Mouse (Mus musculus) c-Kit-negative CD71-positive TER-119-positive erythroid progenitor cells, embryonic 14.5 days (primary cell): ENCODE data around the gene Adamts17.

Experiments used
- DNase-seq: peaks from one replicate; pipeline ENCODE4 v3.0.0-alpha.2; 2013; ENCODE audit warnings: low read depth, low spot score

The Adamts17 gene

DNA sequence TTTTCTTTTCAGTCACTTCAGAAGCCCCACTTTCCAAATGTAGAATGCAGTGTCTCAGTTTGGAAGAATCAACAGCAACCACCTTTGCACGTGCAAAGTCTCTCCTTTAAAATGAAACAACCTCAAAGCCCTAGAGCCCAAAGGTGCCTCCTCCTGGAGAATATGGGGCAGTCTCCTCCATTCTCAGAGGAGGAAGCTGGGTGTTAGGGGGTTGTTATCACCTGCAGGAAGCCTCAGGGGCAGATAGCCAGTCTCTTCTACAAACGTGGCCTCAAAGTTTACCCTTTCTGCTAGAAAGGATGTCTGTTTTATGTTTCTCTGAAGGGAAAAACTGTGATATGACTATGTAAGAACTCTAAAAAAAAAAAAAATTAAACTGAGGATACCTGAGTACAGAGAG is 129.7 kb downstream of the Adamts17 start:
- DNase-seq, result no peak

- DNase-seq, result no peak
Observed at GRCm38 (mm10) chr7:66970235-66970634, 130.7 kb downstream of the Adamts17 start.

DNA sequence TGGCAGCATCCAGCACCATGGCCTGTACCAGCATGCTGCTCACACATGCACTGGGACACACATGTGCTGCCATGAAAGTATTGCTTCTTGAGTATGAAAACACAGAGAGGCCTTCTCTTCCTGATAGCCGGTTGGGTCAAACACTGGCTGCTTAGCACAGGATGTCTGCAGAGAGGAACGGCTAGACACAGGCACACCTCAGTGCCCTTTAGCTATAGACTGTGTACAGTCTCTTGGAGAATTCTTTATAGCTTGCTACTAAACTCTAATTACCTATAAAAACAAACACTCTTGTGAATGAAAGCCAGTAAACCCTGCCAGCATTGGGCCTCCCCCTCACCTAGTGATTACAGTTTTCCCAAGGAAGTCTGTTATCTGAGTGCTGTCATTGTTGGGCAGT is 131.4 kb downstream of the Adamts17 start:
- no peak for DNase-seq

DNA sequence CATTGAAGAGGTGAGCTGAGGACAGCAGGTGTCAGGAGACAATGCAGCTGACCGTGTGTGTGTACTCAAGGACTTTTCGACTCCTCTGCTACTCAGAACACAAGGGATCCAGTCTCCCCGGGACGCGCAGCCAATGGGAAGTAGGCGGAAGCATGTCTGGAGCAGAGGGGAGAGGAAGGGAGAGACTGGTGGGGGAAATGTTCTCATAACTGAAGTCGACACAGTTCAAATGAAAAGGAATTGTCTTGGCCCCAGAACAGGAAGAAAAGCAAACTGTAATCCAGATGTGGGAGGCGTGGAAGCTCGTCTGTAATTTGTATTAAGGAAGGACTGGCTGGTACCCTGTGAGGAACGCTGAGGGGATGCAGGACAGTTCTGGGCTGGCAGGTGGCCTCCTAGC is 135.3 kb downstream of the Adamts17 start:
- DNase-seq, result no peak

DNA sequence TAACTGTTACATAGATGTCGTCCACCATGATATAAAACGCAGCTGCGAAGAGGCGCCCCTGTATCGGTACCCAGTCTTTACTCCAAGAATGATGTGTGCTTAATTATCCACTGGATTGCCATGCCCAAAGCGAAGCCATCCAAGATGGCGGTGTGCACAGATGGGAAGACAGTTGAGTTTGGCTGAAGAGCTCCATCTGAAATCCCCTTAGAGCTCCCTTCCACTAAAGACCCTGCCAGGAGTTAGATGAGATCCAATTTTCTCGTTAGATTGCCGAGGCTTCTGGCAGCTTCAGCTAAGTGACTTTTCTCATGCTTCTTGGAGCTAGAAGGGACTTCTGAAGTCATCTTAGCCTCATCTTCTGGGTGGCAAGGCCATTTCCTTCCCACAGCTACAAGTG is 136.8 kb downstream of the Adamts17 start:
- no peak for DNase-seq

GRCm38 (mm10) chr7:66981591-66981990 is 142.1 kb downstream of the Adamts17 start:
- no peak for DNase-seq

DNA sequence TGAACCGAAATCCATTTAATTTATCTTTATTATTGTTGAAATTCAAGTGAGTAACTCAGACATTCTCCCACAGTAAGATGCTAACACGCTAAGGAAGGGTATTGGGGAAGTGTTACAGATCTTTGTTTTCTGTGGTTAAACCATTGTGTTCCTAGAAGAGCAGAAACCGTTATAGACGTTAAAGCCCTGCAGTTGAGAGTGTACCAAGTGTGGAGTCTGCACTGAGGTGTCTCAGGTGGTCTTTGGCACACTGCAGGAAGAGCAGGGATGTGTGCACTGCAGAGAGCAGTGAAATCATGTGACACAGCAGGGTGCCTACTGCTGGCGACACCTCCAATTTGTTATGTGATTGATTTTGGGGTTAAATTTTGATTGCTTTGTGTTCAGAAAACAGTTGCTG is 142.5 kb downstream of the Adamts17 start:
- DNase-seq, result no peak

DNA sequence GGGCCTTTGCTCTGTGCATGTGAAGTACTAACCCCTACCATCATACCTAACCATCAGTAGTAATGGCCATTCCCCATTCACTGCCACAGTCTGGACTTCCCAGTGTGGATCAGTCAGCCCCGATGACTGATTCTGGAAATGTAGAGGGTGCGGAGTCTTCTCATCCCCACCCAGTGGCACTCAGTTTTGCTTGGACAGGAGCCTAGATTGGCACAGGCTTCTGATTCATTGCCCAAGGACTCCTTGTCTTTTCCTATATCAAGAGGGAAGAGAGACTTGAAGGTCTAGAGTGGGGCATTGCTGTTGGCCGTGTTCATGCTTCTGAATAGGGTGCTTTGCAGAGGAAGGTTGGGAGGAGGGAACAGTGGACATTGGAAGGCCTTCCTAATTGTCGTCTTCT is 148.1 kb downstream of the Adamts17 start:
- DNase-seq, result no peak

DNA sequence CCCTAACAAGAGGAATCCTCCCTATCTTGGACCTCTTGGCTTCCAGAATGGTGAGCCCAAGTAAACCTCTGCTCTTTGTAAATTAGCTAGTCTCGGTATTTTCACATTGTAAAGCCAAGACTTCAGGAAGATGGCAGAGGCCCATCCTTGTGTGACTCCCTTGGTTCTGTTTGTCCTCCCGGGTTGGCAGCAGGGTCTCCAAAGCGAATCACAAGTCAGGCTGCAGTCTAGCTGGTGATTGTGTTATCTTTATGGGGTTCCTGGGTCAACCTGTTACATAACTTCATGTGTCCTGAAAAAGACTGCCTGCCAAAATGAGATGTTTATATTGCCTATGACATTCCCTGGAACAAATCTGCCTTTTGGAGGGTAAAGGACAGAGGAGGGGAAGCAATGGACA is 148.9 kb downstream of the Adamts17 start:
- DNase-seq, result no peak

- DNase-seq, result no peak
Observed at GRCm38 (mm10) chr7:66989357-66990045, 150.0 kb downstream of the Adamts17 start.

DNA sequence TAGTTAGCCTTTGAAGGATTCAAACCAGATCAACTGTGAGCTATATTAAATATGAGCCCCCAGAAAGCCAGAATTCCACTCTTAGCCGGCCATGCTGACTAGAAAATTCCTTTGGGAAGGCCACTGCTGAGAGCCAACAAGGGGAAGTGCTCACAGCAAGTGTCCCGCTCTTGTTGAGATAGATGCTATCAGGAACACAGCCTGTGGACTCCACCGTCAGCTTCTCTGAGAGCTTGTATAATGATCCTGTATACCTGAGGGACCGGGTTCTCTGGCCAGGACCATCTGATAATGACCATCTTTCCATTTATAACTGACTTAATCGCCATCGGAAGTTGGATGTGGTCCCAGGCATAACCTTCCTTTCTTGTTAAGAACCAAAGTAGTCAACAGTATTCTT is 159.3 kb downstream of the Adamts17 start:
- no peak for DNase-seq

GRCm38 (mm10) chr7:67003648-67004047 is 164.1 kb downstream of the Adamts17 start:
- no peak for DNase-seq

DNA sequence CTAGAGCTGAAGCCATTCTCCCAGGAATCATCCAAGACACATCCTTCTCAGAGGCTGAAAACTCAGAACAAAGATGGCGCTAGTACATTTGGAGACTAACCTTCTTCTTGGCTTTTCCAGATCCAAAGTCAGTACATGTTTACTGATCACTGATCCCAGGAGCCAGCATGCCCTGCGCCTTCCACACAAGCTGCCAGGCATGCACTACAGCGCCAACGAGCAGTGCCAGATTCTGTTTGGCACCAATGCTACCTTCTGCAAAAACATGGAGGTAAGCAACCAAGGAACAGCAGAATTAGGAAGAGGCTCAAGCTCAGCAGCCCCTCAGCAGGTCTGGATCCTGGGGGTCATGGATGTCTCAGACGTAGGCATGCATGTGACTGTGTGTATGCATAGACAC is 164.7 kb downstream of the Adamts17 start:
- DNase-seq, result no peak

DNA sequence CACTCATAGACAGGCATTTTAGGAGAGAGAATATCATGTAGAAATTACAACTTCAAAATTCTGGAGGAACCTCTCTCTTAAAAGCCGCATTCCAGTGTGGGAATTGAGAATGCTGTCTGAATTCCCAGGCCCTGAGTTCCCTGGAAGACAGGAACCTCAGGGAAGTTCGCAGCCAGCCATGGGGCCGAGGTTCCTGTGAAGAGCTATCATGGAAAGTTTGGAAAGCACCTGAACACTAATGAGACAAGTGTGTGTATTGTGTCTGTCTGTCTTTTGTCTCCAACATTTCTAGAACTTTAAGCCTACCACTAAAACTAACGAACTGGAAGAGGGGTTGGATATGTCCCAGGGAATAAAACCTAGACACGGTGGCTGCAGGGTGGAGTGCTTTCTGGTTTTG is 170.3 kb downstream of the Adamts17 start:
- DNase-seq, result no peak

GRCm38 (mm10) chr7:67012011-67012751 is 172.6 kb downstream of the Adamts17 start:
- no peak for DNase-seq

DNA sequence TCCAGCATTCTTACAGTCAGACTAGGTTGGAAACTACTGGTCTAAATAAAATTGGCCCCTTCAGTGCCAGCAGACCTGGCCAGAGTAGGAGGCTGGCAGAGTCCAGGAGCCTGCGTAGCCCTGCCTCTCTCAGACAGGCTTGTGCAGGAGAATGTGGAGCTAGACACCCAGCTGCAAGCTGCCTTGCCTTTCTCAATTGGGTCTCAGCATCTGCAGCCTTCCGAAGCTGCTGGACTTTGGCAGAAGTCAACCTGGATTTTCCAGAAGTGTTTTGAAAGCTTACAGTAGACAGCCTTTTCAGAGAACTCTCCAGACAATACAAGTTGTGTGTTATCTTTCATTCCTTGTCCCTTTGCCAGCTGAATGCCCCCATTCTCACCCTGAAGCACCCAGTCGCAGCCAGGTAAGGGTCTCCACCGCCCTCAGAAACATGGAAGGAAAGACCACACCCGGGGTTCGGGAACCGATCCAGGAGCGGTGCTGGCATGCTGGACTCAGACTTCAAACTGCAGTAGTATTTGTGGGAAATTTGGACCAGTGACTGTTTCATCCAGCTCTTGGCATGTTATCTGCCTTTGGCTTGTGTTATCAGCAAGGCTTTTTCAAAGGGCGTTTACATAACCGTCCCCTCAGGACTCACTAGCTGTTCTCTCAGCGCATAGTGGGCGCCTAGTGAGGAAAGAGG is 173.8 kb downstream of the Adamts17 start:
- no peak for DNase-seq

- no peak for DNase-seq
Observed at GRCm38 (mm10) chr7:67019937-67020336, 180.4 kb downstream of the Adamts17 start.

- no peak for DNase-seq
Observed at GRCm38 (mm10) chr7:67026114-67027070, 186.9 kb downstream of the Adamts17 start.

DNA sequence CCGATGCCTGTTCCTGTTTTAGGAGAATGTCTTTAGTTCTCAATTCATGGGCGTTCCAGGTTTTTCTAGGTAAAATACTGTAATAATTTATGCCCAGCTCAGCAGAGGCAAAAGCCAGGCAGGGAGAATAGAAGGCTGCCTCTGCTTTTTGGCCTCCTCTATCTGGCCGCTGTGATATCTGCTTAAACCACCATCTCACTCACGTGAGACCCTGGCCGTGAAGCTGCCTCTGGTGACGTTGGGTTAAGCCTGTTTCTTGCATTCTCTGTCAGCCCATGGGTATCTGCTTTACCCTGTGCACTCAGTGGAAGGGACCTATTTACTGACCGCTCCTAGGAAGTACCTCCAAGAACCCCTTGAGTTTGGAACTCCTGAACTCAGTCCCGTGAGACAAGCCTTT is 187.7 kb downstream of the Adamts17 start:
- DNase-seq, result no peak

DNA sequence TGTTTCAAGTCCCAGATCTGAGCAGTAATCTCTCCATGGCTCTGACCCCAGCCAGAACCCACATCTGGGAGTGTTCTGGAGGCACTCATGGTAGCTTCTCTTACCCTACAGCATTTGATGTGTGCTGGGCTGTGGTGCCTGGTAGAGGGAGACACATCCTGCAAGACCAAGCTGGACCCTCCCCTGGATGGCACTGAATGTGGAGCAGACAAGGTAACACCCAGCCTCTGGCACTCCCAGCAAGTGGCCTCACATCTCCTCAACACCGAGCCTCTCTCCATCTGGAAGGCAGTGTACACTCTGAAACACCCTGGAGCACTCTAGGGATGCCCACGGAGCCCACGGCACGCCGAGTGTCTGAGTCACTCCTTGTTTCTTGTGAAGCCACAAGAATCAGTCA is 188.2 kb downstream of the Adamts17 start:
- no peak for DNase-seq

GRCm38 (mm10) chr7:67028902-67029301 is 189.4 kb downstream of the Adamts17 start:
- no peak for DNase-seq

DNA sequence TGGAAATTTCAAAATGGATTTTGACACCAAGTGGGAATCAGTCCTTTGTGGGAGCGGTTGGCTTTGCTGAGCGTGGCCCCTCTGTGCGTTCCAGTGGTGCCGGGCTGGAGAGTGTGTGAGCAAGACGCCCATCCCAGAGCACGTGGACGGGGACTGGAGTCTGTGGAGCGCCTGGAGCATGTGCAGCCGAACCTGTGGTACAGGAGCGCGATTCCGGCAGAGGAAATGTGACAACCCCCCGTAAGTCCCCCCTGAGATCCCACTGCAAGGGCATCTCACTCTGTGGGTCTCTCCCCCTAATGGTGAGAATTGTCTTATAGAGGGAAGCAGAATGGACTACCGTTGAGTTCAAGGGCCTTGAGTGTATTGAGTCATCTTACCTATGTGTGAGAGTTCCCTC is 189.9 kb downstream of the Adamts17 start:
- DNase-seq, result no peak
